Mouse (Mus musculus): ENCODE results near the gene Bysl.

DNA sequence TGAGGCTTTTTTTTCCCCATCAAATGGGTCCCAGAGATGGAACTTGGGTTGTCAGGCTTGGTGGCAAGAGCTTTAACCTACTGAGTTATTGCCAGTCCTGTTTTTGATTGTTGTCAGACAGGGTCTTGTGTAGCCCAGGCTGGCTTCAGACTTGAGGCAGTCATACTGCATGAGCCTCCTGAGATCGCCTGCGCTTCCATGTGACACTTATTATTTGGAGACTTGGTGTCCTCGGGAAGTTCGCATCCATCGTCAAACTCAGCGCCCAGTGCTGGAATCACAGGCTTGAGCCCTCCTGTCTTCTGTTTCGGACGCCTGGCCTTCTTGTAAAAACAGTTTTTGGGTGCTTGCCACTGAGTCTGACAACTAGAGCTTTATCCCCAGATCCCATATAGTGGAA is 4.8 kb upstream of the Bysl start:
- TF ChIP-seq HCFC1 (IDR thresholded peaks at IDR 0.05; ENCODE audit: borderline replicate concordance, insufficient read depth, low read length) = no peak
- no peak for TF ChIP-seq CHD2 (IDR thresholded peaks at IDR 0.05; ENCODE audit: low read depth, low read length)
- TF ChIP-seq ZNF384 (IDR thresholded peaks at IDR 0.05; ENCODE audit: low read depth, low read length) = no peak
- no peak for TF ChIP-seq ZC3H11A (IDR thresholded peaks at IDR 0.05; ENCODE audit: borderline replicate concordance, low read depth, low read length)

Data from ES-E14 (cell line).